Mouse (Mus musculus): ENCODE data around the gene Rhox4c. TPM values are rescaled to one million over a fixed set of nuclear protein-coding genes. Genes with fewer than 3 reads are reported as not detected.
"Not testable (repeated sequence)": the region's sequence is repeated elsewhere in the genome, so short reads cannot be mapped to it uniquely, and the experiment has no call there.

Gene Rhox4c
- total RNA-seq (2021) = not detected
- long read RNA-seq, experiment 1 = 0 reads
- long read RNA-seq, experiment 2 = 0 reads

- not testable (repeated sequence) for DNase-seq (ENCODE audit: low spot score in 2 of 2)
Measured at GRCm38 (mm10) chrX:37480037-37480436, at the start of gene Rhox4c. Rhox4c (plus strand) TSS chrX:37480337.

GRCm38 (mm10) chrX:37432194-37432593 lies 47.9 kb upstream of the Rhox4c start, which contains the start of gene Rhox4b:
Rhox4b (plus strand) TSS chrX:37432494.
- not testable (repeated sequence) for DNase-seq (ENCODE audit: low spot score in 2 of 2)

GRCm38 (mm10) chrX:37453380-37453779 lies 26.8 kb upstream of the Rhox4c start, which contains the start of gene Rhox2c:
Rhox2c (plus strand) TSS chrX:37453680.
- DNase-seq (ENCODE audit: low spot score in 2 of 2) = not testable (repeated sequence)

- DNase-seq (ENCODE audit: low spot score in 2 of 2) = not testable (repeated sequence)
Measured at GRCm38 (mm10) chrX:37458285-37458684, 21.9 kb upstream of the Rhox4c start, which contains the start of gene Rhox3c. Rhox3c (plus strand) TSS chrX:37458585.

GRCm38 (mm10) chrX:37514059-37514458 lies 33.9 kb downstream of the Rhox4c start, which contains the start of gene Rhox4d:
Rhox4d (plus strand) TSS chrX:37514359.
- not testable (repeated sequence) for DNase-seq (ENCODE audit: low spot score in 2 of 2)

- DNase-seq (ENCODE audit: low spot score in 2 of 2) = not testable (repeated sequence)
Measured at GRCm38 (mm10) chrX:37530152-37530551, 50.0 kb downstream of the Rhox4c start, which contains the start of gene Rhox2e. Rhox2e (plus strand) TSS chrX:37530452.

Other genes starting within 250 kb of the Rhox4c start
- gene Rhox2a, start 235.4 kb upstream of the Rhox4c start, total RNA-seq (2021) = not detected
- gene Rhox3a, start 230.4 kb upstream of the Rhox4c start, total RNA-seq (2021) = not detected
- not detected for gene Rhox4a, start 215.0 kb upstream of the Rhox4c start, total RNA-seq (2021)
- gene Rhox3a2, start 100.3 kb upstream of the Rhox4c start, total RNA-seq (2021) = not detected
- not detected for gene Rhox4a2, start 89.5 kb upstream of the Rhox4c start, total RNA-seq (2021)
- gene Rhox2b, start 68.3 kb upstream of the Rhox4c start, total RNA-seq (2021) = not detected
- not detected for gene Rhox4b, start 47.8 kb upstream of the Rhox4c start, total RNA-seq (2021)
- not detected for gene Rhox2c, start 26.7 kb upstream of the Rhox4c start, total RNA-seq (2021)
- gene Rhox3c, start 21.8 kb upstream of the Rhox4c start, total RNA-seq (2021) = not detected
- gene Rhox2d, start 13.1 kb downstream of the Rhox4c start, total RNA-seq (2021) = not detected
- gene Rhox4d, start 34.0 kb downstream of the Rhox4c start, total RNA-seq (2021) = not detected
- gene Rhox2e, start 50.1 kb downstream of the Rhox4c start, total RNA-seq (2021) = not detected
- not detected for gene Rhox3e, start 61.7 kb downstream of the Rhox4c start, total RNA-seq (2021)
- not detected for gene Rhox4e, start 77.1 kb downstream of the Rhox4c start, total RNA-seq (2021)
- not detected for gene Rhox2f, start 91.1 kb downstream of the Rhox4c start, total RNA-seq (2021)
- gene Rhox3f, start 100.7 kb downstream of the Rhox4c start, total RNA-seq (2021) = not detected
- gene Rhox4f, start 127.4 kb downstream of the Rhox4c start, total RNA-seq (2021) = not detected
- gene Rhox3g, start 148.3 kb downstream of the Rhox4c start, total RNA-seq (2021) = not detected
- not detected for gene Rhox2g, start 163.1 kb downstream of the Rhox4c start, total RNA-seq (2021)
- not detected for gene Rhox4g, start 171.0 kb downstream of the Rhox4c start, total RNA-seq (2021)
- not detected for gene Rhox3h, start 188.4 kb downstream of the Rhox4c start, total RNA-seq (2021)
- gene Rhox2h, start 192.9 kb downstream of the Rhox4c start, total RNA-seq (2021) = not detected

Measured in layer of hippocampus, postnatal 14 days (tissue).